Mouse (Mus musculus): Measurements from ENCODE around the gene Ppat.

DNA sequence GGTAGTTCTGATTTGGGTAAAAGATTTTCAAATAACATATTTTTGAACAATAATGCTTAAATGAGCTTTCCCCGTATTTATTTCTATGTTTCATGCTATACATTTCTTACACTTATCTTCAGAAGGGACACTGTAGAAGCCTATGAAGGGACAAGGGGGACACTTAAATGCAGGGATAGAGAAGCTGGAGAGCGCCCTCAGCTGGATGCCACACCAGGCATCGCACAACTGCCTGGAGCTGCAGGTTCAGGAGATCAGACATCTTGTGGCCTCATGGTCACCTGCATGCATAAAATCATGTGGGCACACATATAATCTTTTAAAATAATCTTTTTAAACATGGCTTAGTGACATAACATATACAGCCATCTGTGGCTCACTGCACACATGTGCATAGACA is 13.3 kb upstream of the Ppat start:
- TF ChIP-seq GATA1 (IDR thresholded peaks at IDR 0.05; ENCODE audit: borderline replicate concordance, low read length), result no peak
- no peak for TF ChIP-seq FLI1 (IDR thresholded peaks at IDR 0.05; ENCODE audit: low read length)

Measured in megakaryocyte, embryonic 14.5 days (primary cell).